Mouse (Mus musculus): ENCODE results near the gene Pilra. TPM values are rescaled to one million over a fixed set of nuclear protein-coding genes. Genes with fewer than 3 reads are reported as not detected.
"Not testable (repeated sequence)": the region's sequence is repeated elsewhere in the genome, so short reads cannot be mapped to it uniquely, and the experiment has no call there.

Pilra gene
- 0.41 TPM in 2 replicates for polyA plus RNA-seq (2012; rRNA removed)

- not testable (repeated sequence) for H3K27ac ChIP-seq (ENCODE audit: insufficient read depth, low read length); H3K27me3 ChIP-seq (ENCODE audit: control insufficient read depth, insufficient read depth, low read length); DNase-seq; H3K4me3 ChIP-seq (replicated peaks; ENCODE audit: insufficient read depth, low read depth, low read length); H3K4me1 ChIP-seq (ENCODE audit: control insufficient read depth, insufficient read depth, low read length)
- 34% methylated on average over 2 of the region's 2 CpGs for WGBS
Measured at GRCm38 (mm10) chr5:137835966-137836520, at the start of gene Pilra. Gene Pilra, minus strand, starts transcription at chr5:137836281.

- TF ChIP-seq POLR2A (IDR thresholded peaks at IDR 0.05; ENCODE audit: borderline replicate concordance, insufficient read depth, low read length), result no peak
- TF ChIP-seq CTCF (IDR thresholded peaks at IDR 0.05; ENCODE audit: borderline replicate concordance, insufficient read depth, low read depth, low read length), result no peak
- H3K27me3 ChIP-seq (ENCODE audit: control insufficient read depth, insufficient read depth, low read length), result no peaks in the 10 kb centered on the region
- no peak for DNase-seq
- no peaks in the 10 kb centered on the region for H3K4me1 ChIP-seq (ENCODE audit: control insufficient read depth, insufficient read depth, low read length)
- H3K4me3 ChIP-seq (replicated peaks; ENCODE audit: insufficient read depth, low read depth, low read length), result no peak overlapping the region
- 81% methylated on average over 3 of the region's 3 CpGs for WGBS
- no peak overlapping the region for H3K27ac ChIP-seq (ENCODE audit: insufficient read depth, low read length)
Measured at GRCm38 (mm10) chr5:137883345-137883744, 47.3 kb upstream of the Pilra start.

- Histone ChIP-seq H3K27me3 (ENCODE audit: control insufficient read depth, insufficient read depth, low read length) (no peaks in the 10 kb centered on the region), H3K4me1 (ENCODE audit: control insufficient read depth, insufficient read depth, low read length) (no peaks in the 10 kb centered on the region), H3K27ac (ENCODE audit: insufficient read depth, low read length) (no peak overlapping the region), H3K4me3 (replicated peaks; ENCODE audit: insufficient read depth, low read depth, low read length) (no peak overlapping the region)
- no peak for DNase-seq
- TF ChIP-seq POLR2A (IDR thresholded peaks at IDR 0.05; ENCODE audit: borderline replicate concordance, insufficient read depth, low read length) (no peak), CTCF (IDR thresholded peaks at IDR 0.05; ENCODE audit: borderline replicate concordance, insufficient read depth, low read depth, low read length) (no peak)
- WGBS, result 78% methylated on average over 4 of the region's 4 CpGs
Measured at GRCm38 (mm10) chr5:137882922-137883321, 46.8 kb upstream of the Pilra start.

- no peak for DNase-seq
- TF ChIP-seq CTCF (IDR thresholded peaks at IDR 0.05; ENCODE audit: borderline replicate concordance, insufficient read depth, low read depth, low read length) (no peak), POLR2A (IDR thresholded peaks at IDR 0.05; ENCODE audit: borderline replicate concordance, insufficient read depth, low read length) (no peak)
Measured at GRCm38 (mm10) chr5:137877860-137878259, 41.8 kb upstream of the Pilra start.

GRCm38 (mm10) chr5:137875054-137875453 is 39.0 kb upstream of the Pilra start:
- WGBS, result 89% methylated on average over 2 of the region's 2 CpGs
- Histone ChIP-seq H3K4me3 (replicated peaks; ENCODE audit: insufficient read depth, low read depth, low read length) (no peak overlapping the region), H3K4me1 (ENCODE audit: control insufficient read depth, insufficient read depth, low read length) (no peaks in the 10 kb centered on the region), H3K27me3 (ENCODE audit: control insufficient read depth, insufficient read depth, low read length) (no peaks in the 10 kb centered on the region), H3K27ac (ENCODE audit: insufficient read depth, low read length) (no peak overlapping the region)
- no peak for TF ChIP-seq POLR2A (IDR thresholded peaks at IDR 0.05; ENCODE audit: borderline replicate concordance, insufficient read depth, low read length)
- TF ChIP-seq CTCF (IDR thresholded peaks at IDR 0.05; ENCODE audit: borderline replicate concordance, insufficient read depth, low read depth, low read length), result no peak
- no peak for DNase-seq

More at GRCm38 (mm10) chr5:137877860-137878259, 41.8 kb upstream of the Pilra start:
- no peaks in the 10 kb centered on the region for H3K27me3 ChIP-seq (ENCODE audit: control insufficient read depth, insufficient read depth, low read length)
- no peak overlapping the region for H3K4me3 ChIP-seq (replicated peaks; ENCODE audit: insufficient read depth, low read depth, low read length)
- 51% methylated on average over 2 of the region's 2 CpGs for WGBS
- no peaks in the 10 kb centered on the region for H3K4me1 ChIP-seq (ENCODE audit: control insufficient read depth, insufficient read depth, low read length)
- no peak overlapping the region for H3K27ac ChIP-seq (ENCODE audit: insufficient read depth, low read length)

- WGBS, result 27% methylated on average over 1 of the region's 1 CpGs
Measured at GRCm38 (mm10) chr5:137872381-137872702, 36.3 kb upstream of the Pilra start.

GRCm38 (mm10) chr5:137871644-137872380 is 35.7 kb upstream of the Pilra start, which contains the start of gene Pilrb2:
Gene Pilrb2, minus strand, starts transcription at chr5:137871815.
- WGBS, result 68% methylated on average over 3 of the region's 3 CpGs
- H3K27me3 ChIP-seq (ENCODE audit: control insufficient read depth, insufficient read depth, low read length); DNase-seq; H3K4me3 ChIP-seq (replicated peaks; ENCODE audit: insufficient read depth, low read depth, low read length); H3K27ac ChIP-seq (ENCODE audit: insufficient read depth, low read length); H3K4me1 ChIP-seq (ENCODE audit: control insufficient read depth, insufficient read depth, low read length): not testable (repeated sequence)

More at GRCm38 (mm10) chr5:137872381-137872702, 36.3 kb upstream of the Pilra start:
- H3K27ac ChIP-seq (ENCODE audit: insufficient read depth, low read length); H3K4me3 ChIP-seq (replicated peaks; ENCODE audit: insufficient read depth, low read depth, low read length); H3K27me3 ChIP-seq (ENCODE audit: control insufficient read depth, insufficient read depth, low read length); H3K4me1 ChIP-seq (ENCODE audit: control insufficient read depth, insufficient read depth, low read length); DNase-seq: not testable (repeated sequence)

GRCm38 (mm10) chr5:137868600-137868999 is 32.5 kb upstream of the Pilra start:
- 69% methylated on average over 2 of the region's 2 CpGs for WGBS
- not testable (repeated sequence) for H3K27ac ChIP-seq (ENCODE audit: insufficient read depth, low read length); H3K4me1 ChIP-seq (ENCODE audit: control insufficient read depth, insufficient read depth, low read length); H3K4me3 ChIP-seq (replicated peaks; ENCODE audit: insufficient read depth, low read depth, low read length); H3K27me3 ChIP-seq (ENCODE audit: control insufficient read depth, insufficient read depth, low read length); DNase-seq

GRCm38 (mm10) chr5:137864008-137864407 is 27.9 kb upstream of the Pilra start:
- not testable (repeated sequence) for H3K27ac ChIP-seq (ENCODE audit: insufficient read depth, low read length); DNase-seq; H3K27me3 ChIP-seq (ENCODE audit: control insufficient read depth, insufficient read depth, low read length); H3K4me3 ChIP-seq (replicated peaks; ENCODE audit: insufficient read depth, low read depth, low read length); H3K4me1 ChIP-seq (ENCODE audit: control insufficient read depth, insufficient read depth, low read length)
- WGBS, result 87% methylated on average over 1 of the region's 1 CpGs

- not testable (repeated sequence) for DNase-seq; H3K27ac ChIP-seq (ENCODE audit: insufficient read depth, low read length); H3K4me1 ChIP-seq (ENCODE audit: control insufficient read depth, insufficient read depth, low read length); H3K27me3 ChIP-seq (ENCODE audit: control insufficient read depth, insufficient read depth, low read length); H3K4me3 ChIP-seq (replicated peaks; ENCODE audit: insufficient read depth, low read depth, low read length)
- WGBS, result 70% methylated on average over 2 of the region's 2 CpGs
Measured at GRCm38 (mm10) chr5:137857960-137858710, 22.1 kb upstream of the Pilra start, which contains the start of gene Pilrb1. Gene Pilrb1, minus strand, starts transcription at chr5:137858106.

- not testable (repeated sequence) for H3K27ac ChIP-seq (ENCODE audit: insufficient read depth, low read length); H3K27me3 ChIP-seq (ENCODE audit: control insufficient read depth, insufficient read depth, low read length); H3K4me1 ChIP-seq (ENCODE audit: control insufficient read depth, insufficient read depth, low read length); H3K4me3 ChIP-seq (replicated peaks; ENCODE audit: insufficient read depth, low read depth, low read length); DNase-seq
- WGBS, result 70% methylated on average over 5 of the region's 5 CpGs
Measured at GRCm38 (mm10) chr5:137856870-137857269, 20.8 kb upstream of the Pilra start.

Data from cerebellum, adult 2 months (tissue).